Mouse (Mus musculus): ENCODE measurements around the gene Olfr639.
"Not testable (repeated sequence)": the region's sequence is repeated elsewhere in the genome, so short reads cannot be mapped to it uniquely, and the experiment has no call there.

Olfr639 gene

DNA sequence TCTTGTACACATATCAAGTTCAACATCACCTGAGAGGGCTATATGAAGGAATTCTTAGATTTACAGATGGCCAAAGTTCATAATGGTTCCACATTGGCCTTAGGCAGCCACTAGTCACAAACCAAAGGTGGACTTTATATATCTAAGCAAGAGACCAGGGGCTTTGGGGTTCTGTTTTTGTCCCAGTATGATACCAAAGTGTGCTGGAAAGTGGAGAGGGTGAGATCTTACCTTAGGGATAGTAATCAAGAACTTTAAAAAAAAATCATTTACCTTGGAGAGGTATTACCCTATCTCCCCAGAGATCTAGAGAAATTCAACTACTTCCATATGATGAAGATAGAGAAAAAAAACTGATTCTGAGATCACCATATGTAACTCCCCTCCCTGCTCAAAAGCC lies at the start of gene Olfr639:
Olfr639 (minus strand) TSS at position 101 of the 400 bp plus-strand sequence.
- DNase-seq = no peak

DNA sequence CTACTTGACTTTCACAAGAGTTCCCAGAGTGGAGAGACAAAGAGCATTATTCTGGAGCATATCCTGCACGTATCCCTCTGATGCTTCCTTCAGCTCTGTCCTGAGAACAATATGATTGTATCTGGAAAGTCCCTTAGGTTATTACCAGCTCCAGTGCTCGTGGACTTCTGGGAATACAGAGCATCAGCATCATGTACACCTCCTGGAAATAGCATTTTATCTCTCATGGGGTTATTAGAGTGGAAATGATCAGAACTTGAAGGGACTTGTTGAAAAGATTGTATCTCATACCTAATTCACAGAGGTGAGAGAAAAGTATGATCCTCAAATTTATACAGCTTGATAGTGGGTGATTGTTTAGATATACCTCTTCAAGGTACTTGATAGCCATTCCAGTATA lies 44.2 kb upstream of the Olfr639 start, which contains the start of gene 4930516K23Rik:
4930516K23Rik (minus strand) TSS at position 101 of the 400 bp plus-strand sequence.
- DNase-seq = no peak

DNA sequence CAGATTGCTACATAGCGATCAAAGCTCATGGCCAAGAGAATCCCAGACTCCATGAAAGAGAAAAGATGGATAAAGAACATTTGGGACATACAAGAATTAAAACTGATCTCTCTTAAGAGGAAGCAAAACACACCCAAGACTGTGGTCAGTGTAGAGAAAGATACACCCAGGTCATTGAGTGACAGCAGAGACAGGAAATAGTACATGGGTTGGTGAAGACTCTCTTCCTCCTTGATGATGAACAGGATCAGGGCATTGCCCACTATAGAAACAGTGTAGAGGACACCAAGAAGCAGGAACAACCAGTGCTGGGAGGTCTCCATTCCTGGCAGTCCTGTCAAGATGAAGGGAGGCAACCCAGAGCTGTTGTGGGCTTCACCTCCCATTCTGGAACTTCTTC lies 42.1 kb upstream of the Olfr639 start:
- no peak for DNase-seq

DNA sequence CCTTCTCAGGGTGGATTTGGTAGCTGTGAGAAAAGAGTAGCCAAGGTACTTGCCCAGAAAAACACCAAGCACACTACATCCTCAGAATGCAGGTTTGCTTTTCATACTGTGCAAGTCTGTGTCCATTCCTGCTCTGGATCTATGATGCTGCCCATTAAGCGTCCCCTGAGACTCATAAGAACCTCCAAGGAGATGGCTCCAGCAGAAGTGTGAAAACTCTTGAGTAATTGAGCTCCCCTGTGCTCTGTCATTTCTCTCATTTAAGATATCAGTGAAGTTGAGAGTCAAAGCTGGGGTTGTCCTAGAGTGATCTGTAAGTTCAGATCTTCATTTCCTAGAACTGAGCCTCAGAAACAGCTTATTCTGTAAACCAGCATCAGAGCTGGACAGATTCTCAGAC lies 35.5 kb upstream of the Olfr639 start, which contains the start of gene Olfr642:
Olfr642 (minus strand) TSS at position 101 of the 400 bp plus-strand sequence.
- no peak for DNase-seq

DNA sequence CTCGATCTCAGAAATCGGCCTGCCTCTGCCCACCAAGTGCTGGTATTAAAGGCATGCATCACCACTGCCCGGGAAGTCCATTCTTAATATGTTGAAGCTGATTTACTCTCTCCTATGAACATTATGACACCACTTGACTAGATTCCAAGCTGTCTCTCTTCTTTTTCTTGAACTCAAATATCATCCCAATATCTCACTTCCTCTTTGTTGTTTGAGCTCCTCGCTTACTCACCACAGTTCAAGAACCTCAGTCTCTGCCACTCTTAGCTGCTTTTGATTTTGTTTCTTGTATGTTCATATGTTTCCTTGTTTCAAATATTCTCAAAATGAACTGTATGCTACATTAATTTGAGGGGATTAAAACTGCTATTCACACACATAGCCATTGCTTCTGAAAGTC lies 33.6 kb upstream of the Olfr639 start:
- DNase-seq = no peak

DNA sequence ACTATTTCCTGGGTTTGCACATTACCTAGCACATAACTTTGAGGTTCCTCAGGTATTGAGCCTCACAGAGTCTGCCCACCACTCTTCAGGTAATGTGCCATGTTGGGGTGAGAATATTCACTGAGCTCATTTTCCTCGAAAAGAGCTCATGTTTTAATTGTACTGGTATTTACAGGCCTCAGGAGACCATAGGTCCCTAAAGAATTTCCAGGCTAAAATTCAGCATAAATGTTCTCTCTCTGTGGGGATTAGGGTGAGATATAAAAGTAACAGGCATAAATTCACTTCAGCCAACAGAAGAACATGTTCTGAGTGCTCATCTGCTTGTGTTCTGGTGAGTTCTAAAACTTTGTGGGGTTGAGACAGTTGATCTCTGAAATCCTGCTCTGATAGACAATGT lies 18.0 kb upstream of the Olfr639 start, which contains the start of gene Olfr641:
Olfr641 (plus strand) TSS at position 301 of the 400 bp plus-strand sequence.
- no peak for DNase-seq

DNA sequence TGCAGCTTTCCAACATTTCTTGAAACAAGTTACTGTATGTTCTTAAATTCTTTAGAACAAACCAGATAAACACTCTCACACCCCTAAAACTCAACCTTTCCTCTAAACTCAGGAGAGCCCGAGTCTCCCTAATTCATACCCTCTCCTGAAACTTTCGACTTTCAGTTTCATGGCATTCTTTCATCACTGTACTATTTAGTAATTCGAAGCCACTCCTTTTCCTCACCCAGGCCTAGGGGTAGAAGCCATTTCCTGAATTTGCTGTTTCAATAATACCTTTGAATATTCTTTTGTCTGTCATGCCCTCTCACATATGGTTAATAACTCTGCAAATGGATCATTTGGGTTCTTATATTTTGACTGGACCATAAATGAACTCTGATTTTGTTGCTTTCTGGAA lies 9.9 kb upstream of the Olfr639 start:
- DNase-seq = no peak

DNA sequence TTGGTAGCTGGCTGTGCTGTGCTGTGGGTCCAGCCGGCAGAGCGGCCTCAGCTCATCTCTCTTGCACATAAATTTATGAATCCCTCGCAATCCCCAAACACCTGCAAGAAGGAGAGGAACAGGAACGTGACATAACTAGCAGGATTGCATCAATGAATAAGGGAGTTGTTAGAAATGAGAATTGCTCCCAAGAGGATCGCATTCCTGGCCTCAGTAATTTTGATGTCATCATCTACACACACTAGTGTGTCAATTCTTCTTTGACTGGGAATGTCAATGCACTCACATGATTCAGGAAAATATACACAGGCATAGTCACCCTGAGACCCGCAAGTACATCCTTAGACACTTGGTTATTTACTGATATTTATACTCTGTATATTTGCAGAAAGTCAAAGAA lies 8.4 kb upstream of the Olfr639 start, which contains the start of gene Olfr640:
Olfr640 (minus strand) TSS at position 101 of the 400 bp plus-strand sequence.
- no peak for DNase-seq

DNA sequence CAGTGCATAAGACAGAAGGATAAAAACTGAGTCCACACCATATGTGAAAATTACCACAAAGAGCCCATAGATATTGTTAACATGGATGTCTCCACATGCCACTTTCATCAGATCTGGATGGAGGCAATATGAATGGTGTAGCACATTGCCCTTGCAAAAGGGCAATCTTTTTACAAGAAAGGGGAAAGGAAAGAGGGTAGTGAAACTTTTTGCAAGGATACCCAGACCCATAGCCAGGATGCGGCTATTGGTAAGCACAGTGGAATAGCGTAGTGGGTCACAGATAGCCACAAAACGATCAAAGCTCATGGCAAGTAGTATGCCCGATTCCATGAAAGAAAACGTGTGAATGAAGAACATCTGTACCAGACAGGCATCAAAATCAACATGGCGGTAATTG lies 4.5 kb upstream of the Olfr639 start:
- DNase-seq = no peak

DNA sequence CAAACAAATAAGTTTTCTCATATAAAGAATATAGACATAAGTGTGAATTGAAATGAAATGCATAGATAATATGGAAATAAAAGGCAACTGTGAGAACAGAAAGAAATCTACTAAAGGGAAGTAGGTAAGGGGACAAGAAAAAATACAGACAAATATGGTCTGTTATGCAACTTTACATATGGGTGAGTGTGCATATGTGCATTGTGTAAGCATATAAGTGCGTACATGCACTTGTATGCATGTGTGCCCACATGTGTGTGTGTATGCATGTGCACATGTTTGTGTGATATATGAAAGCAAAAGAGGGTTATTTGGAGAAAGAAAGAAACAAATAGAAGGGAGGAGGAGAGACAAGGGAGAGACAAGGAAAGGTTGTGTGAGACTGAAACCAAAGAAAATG lies 1.9 kb upstream of the Olfr639 start:
- no peak for DNase-seq

DNA sequence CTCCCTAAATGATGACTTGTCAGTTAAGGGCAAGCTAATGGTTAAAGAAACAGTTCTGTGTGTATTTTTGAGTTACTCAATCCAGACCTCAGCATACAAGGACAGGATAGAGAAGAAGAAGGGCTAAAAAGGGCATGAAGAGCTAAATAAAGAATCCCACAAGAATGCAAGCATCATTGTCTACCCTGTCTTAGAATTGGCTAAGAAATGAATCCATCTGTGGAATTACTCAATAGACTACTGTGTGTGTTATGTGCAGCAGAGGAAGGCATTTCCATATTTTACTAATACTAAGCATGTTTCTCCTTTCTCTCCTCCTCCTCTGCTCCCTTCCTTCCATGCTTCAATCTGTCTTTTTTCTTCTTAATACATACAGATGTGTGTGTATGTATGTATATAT lies 18.0 kb downstream of the Olfr639 start:
- DNase-seq = no peak

DNA sequence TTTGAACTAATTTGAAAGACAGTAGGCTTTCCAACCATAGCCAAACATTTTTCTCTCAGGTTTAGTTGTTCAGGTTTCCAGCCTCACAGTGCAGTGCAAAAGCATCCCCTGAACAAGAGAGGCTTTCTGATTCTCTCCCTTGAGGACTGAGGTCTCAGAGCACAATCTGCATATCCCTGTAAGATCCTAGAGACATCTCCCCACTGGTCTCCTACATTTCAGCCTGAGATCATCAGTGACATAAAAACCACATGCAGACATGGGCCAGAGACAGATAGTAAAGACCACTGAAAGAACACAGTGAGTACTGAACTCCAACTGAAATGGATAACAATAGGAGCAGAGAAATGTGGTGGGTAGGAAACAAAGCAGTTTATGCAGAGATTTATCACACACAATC lies 18.7 kb downstream of the Olfr639 start, which contains the start of gene Olfr638:
Olfr638 (plus strand) TSS at position 301 of the 400 bp plus-strand sequence.
- no peak for DNase-seq

DNA sequence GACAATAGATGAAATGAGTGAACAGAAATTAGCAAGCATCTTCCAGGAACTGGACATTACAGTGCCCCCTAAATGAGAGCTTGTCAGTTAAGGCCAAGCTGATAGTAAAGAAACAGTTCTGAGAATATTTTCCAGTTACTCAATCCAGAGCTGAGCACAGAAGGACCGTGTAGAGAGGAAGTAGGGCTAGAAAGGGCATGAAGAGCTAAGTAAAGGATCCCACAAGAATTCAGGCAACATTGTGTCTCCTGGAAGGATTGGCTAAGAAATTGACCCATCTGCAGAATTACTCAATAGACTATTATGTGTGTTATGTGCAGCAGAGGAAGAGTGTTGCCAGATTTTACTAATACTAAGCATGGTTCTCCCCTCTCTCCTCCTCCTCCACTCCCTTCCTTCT lies 45.3 kb downstream of the Olfr639 start:
- DNase-seq = no peak

DNA sequence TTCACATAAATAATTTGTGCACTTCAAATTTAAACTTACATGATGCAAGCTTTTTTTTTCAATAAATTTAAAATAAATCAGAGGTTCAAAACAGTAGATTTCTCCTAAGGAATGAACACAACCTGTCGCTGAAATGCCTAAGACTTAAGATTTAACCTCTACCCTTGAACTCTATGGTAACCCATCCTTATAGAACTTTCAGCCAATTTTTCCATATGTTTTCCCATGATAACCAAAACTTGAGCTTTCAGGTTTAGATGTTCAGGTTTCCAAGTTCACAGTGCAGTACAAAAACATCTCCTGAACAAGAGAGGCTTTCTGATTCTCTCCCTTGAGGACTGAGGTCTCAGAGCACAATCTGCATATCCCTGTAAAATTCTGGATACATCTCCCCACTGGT lies 46.3 kb downstream of the Olfr639 start, which contains the start of gene Olfr635:
Olfr635 (plus strand) TSS at position 301 of the 400 bp plus-strand sequence.
- no peak for DNase-seq

DNA sequence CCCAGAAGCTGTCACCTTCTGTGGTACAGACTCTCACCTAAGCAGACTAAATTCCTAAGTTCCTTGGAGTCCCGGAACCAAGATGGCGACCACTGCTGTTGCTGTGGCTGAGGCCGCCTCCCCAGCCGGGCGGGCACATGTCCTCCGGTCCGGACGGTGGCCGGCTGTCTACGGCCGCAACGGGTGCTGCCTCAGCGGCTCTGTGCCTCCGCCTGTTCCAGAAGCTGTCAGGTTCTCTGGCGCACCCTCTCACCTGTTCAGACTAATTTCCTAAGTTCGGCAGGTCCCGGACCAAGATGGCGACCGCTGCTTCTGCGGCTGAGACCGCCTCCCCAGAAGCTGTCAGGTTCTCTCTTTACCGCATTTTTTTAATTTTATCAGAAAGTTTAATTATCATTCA lies 50.2 kb downstream of the Olfr639 start:
- DNase-seq = not testable (repeated sequence)
